Mouse (Mus musculus): ENCODE results near the gene Casq2.

DNA sequence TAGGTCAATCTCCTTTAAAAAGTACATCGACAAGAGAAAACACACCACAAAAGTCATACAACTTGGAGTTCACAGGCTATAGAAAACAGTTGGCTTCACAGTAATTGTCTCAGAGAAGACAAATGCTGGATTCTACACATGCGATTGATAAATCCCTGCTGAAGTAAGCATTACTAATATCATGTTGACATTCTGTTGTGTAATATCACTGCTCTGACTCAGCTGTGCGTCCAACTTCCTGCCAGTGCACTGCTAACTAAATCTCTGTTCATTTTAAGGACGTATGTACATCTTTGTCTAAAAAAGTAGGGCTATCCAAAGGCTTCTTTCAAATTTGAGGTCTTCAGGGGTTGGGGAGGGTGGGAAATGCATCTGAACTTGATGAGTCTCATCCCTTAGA lies 101.2 kb downstream of the Casq2 start:
- TF ChIP-seq POLR2A (IDR thresholded peaks at IDR 0.05; ENCODE audit: low read depth, low read length) (no peak), CTCF (IDR thresholded peaks at IDR 0.05; ENCODE audit: borderline replicate concordance, insufficient read depth, low read length) (no peak)

Data from embryonic fibroblast, embryonic 13.5 days (primary cell).